9 mouse cellular contexts compared by ENCODE assay signal in the genomic region with DNA sequence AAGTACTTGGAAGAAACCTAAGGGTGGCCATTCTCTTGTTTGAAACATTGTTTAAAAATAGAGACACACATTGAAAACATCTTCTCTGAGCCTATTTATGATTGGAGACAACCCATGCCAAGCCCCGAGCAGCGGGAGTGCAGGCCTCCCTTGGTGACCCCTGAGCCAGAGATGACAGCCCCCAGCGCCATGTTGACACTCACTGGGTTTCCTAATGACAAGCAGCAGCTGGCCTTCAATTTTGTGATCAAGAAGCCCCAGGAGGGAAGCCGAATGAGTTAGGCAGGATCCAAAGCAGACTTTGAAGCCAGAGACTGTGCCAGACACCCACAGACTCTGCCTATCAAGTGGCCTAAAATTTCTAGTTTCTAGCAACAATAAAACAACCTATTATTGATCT.
DNase-seq lines count a peak whose midpoint lies in the region; ATAC-seq lines count a peak whose summit lies in the region.
"Had no signal": no experiment of that assay in that cellular context is flagged by ENCODE, and none has a peak within 500 bp of the region (broad histone marks: within the 10 kb centered on the region; RNA-seq: fewer than 3 reads in every experiment).

No protein-coding gene starts in this region.

- peaks cover 34% of the 10 kb centered on the region for H3K4me1 ChIP-seq in forebrain, embryonic 15.5 days
- H3K4me1 ChIP-seq in midbrain, embryonic 12.5 days, result peaks cover 6% of the 10 kb centered on the region; the same call in 1 of the 2 replicates
- H3K4me1 ChIP-seq: liver, embryonic 12.5 days had no signal

- H3K9me3 ChIP-seq in forebrain, embryonic 15.5 days, result no peaks in the 10 kb centered on the region
- H3K9me3 ChIP-seq in midbrain, embryonic 12.5 days, result no peaks in the 10 kb centered on the region
- H3K9me3 ChIP-seq: liver, embryonic 12.5 days had no signal

- H3K36me3 ChIP-seq in forebrain, embryonic 15.5 days, result no peaks in the 10 kb centered on the region
- H3K36me3 ChIP-seq in midbrain, embryonic 12.5 days, result no peaks in the 10 kb centered on the region
- H3K36me3 ChIP-seq: liver, embryonic 12.5 days had no signal

- peak; percentile 16 for DNase-seq in heart, postnatal 4 days
- DNase-seq in heart, adult 8-10 months (ENCODE audit: low spot score), result no peak
- DNase-seq in cerebellum, adult 11 months, result peak; percentile 20
- no peak for DNase-seq in ovary, postnatal 10 days (ENCODE audit: low spot score)
- DNase-seq in gastrocnemius, postnatal 25 days, result no peak
- no peak for DNase-seq in adrenal gland, adult (ENCODE audit: inconsistent age in 2 of 2, low spot score in 1 of 2)

- WGBS in forebrain, embryonic 15.5 days, result 15% methylated on average over 4 of the region's 4 CpGs
- WGBS in midbrain, embryonic 12.5 days, result 38% methylated on average over 4 of the region's 4 CpGs

- H3K27ac ChIP-seq in forebrain, embryonic 15.5 days (replicated peaks), result peak overlapping the region; percentile 83
- 0 out of 2 replicates have a peak overlapping the region, but pooled peaks have one; percentile 49 for H3K27ac ChIP-seq in midbrain, embryonic 12.5 days (replicated peaks)
- H3K27ac ChIP-seq: liver, embryonic 12.5 days had no signal

- no peak overlapping the region for H3K4me3 ChIP-seq in forebrain, embryonic 15.5 days
- H3K4me3 ChIP-seq in midbrain, embryonic 12.5 days, result no peak overlapping the region
- H3K4me3 ChIP-seq: liver, embryonic 12.5 days had no signal

- no peaks in the 10 kb centered on the region for H3K27me3 ChIP-seq in forebrain, embryonic 15.5 days
- H3K27me3 ChIP-seq in midbrain, embryonic 12.5 days, result no peaks in the 10 kb centered on the region
- H3K27me3 ChIP-seq: liver, embryonic 12.5 days had no signal

- ATAC-seq in forebrain, embryonic 15.5 days (replicated peaks), result peak; percentile 72
- peak; percentile 41; the same call in 1 of the 2 replicates for ATAC-seq in midbrain, embryonic 12.5 days (ENCODE audit: low FRiP score, low read depth)
- ATAC-seq: liver, embryonic 12.5 days had no signal

- 0 out of 2 replicates have a peak overlapping the region, but pooled peaks have one; percentile 22 for H3K4me2 ChIP-seq in forebrain, embryonic 15.5 days (replicated peaks)
- H3K4me2 ChIP-seq in midbrain, embryonic 12.5 days (replicated peaks), result no peak overlapping the region
- H3K4me2 ChIP-seq: liver, embryonic 12.5 days had no signal

- no peak overlapping the region for H3K9ac ChIP-seq in forebrain, embryonic 15.5 days (replicated peaks)
- H3K9ac ChIP-seq in midbrain, embryonic 12.5 days (replicated peaks), result no peak overlapping the region
- H3K9ac ChIP-seq: liver, embryonic 12.5 days had no signal

Comparison
In these comparisons a context has a peak if more than half of its experiments do, and no peak if none do; other contexts are left out.
1. DNase-seq: peak in heart, postnatal 4 days (single experiment) and cerebellum, adult 11 months (single experiment); none in heart, adult 8-10 months (single experiment), ovary, postnatal 10 days (single experiment), gastrocnemius, postnatal 25 days (single experiment) and adrenal gland, adult (0 of 2).